Mouse (Mus musculus): ENCODE measurements at regions not wholly inside any gene's neighbourhood (a gene's known extent, or its start where the extent isn't known, plus 50 kb on each side); places are given as distances from the start of the nearest gene placed in this dataset.

DNA sequence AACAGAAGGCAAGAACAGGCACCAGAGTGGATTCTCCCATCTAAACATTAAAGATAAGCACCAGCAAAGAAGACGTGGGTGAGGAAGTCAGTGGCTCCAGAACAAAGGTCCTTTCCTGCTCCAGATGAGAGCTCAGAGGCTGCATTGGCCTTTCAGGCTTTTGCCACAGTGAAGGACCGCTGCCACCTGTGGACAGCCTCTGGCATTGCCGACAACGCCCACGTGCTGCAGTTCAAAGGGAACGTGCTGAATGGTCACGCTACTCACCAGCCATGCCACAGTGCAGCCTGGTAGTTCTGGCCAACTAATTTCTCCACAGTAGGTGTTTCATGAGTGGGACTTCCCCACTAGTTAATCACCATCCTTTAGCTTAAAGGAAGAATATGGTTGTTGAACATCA lies 365.1 kb downstream of the Dmrt2 start:
- DNase-seq (ENCODE audit: low spot score in 2 of 2), result no peak

DNA sequence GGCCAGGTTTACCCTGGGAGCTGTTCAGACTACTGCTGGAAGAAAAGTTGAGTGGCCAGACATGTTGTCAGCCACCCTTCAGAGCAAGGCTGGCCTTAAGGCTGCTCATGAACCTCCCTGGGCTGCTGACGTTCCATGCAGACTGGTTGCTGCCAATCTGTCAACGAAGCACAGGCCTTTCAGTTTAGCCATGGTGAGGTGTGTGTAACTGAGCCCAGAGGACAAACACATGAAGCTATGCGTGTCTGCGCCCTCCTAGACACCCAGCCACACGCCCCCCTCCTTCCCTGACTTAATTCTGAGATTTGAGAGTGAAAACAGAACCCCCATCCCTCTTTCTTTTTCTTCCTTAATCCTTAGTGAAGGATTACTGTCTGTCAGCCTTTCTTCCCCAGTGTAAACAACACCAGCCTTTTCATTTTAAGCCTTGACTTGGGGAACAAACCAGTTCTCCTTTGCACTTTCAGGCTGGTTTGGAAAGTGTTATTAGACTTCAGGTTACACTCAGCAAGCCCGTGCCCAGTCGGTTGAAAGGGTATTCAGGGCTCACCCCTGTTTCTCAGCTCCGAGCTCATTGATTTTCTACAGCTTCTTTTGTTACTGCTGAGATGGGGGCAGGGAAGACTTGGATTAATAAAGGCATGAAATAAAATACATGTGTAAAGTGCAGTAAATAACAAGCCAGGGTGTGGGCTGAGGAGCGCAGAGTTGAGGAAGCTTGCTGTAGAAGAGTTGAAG lies 379.4 kb downstream of the Dmrt2 start:
- DNase-seq (ENCODE audit: low spot score in 2 of 2), result no peak

DNA sequence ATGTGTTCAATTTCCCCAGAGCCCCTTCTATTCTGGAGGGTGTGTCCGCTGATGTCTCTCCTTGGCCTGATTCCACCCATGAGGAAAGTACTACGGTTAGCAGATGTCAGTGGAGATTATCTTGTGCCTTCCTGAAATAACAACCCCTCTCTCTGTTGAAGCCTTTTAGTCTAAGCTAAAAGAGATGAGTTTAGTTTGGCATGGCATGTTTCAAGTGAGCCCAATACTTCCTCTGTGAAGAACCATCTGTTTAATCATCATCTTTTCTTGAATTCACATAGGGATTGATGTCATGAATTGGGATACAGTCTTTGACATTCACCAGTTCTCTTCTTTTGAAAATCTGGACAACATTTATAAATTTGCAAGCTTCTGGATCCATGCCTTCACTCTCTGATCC lies 387.5 kb downstream of the Dmrt2 start:
- DNase-seq (ENCODE audit: low spot score in 2 of 2), result no peak

DNA sequence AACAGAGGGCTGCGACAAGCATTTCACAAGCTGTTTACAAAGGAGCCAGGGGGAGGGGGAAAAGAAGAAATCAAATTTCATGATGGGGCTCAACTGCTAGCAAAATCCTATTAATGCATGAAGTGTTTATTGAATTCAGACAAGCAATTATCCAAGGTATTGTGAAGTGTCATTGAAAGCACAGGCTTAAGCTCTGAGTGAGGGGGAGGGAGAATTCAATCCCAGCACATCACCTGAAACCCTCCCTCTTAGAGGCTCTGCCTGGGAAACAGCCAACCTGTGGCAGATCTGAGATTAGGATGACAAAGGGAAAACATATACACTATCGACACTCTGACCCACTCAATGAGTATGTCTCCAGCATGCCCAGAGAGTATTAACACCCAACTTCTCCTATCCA lies 396.3 kb downstream of the Dmrt2 start:
- no peak for DNase-seq (ENCODE audit: low spot score in 2 of 2)

DNA sequence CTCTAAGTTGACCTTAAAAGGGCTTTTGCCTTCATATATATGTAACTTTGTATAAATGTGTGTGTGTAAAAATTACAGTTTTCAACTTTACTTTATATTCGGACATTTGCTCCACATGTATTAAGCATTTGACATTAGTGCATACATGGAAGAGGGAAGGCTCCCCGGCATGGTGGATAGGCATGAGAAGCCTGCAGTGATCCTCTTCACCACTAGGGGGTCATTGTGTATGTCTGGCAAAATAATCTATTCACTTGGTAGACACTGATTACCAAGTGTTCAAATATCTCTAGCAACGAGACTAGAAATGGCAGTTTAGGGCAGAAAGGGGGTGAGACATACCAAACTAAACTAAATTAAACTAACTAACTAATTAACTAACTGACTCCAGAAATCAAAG lies 397.7 kb downstream of the Dmrt2 start:
- DNase-seq (ENCODE audit: low spot score in 2 of 2), result no peak

DNA sequence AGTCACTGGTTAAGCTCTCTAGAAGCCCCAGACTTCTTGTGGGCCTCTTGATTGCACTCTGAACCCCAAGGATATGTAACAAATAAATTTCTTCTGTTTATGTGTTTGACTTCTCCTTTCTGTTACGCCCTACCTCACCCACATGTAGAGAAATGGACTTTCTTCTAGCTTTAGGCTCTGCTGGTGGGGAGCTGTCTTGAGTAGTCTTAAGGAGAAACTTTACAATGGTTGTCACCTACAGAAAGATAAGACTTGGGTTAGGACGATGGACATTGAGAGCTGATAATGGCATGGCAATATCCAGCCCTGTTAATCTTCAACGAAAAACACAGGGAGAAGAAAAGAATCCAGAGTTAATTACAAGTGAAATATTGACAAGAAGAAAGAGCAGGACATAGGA lies 416.1 kb downstream of the Dmrt2 start:
- DNase-seq (ENCODE audit: low spot score in 2 of 2), result no peak

DNA sequence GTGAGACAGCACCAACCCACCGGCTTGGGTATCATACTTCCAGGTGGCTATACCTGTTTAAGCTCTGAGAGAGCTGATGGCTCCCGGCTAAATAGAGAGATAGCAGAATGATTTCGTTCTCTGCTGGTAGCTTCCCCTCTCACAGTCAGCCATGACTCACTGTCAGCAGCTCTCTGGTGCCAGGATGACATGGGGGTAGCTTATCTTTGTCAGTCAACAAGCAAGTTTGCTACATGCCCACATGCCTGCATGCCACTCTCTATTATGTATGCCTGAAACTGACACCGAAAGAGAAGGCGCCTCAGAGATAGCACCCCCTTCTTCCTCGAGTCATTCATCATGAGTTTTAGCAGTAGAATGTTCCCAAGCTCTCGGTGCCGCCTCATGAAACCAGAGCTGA lies 419.2 kb downstream of the Dmrt2 start:
- DNase-seq (ENCODE audit: low spot score in 2 of 2), result no peak

DNA sequence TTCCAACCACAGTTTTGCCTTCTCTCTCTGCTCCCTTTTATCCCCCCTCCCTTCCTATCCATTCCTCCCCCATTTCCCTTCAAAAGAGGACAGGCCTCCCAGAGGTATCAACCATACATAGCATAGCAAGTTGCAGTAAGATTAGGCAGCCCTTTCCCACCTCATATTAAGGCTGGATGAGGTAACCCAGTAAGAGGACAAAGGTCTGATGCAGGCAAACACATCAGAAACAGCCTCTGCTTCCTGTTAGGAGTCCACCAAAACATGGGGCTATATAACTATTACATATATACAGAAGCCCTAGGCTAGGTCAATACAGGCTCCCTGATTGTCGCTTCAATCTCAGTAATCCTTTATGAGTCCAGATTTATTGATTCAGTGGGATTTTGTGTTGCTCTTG lies 421.6 kb downstream of the Dmrt2 start:
- DNase-seq (ENCODE audit: low spot score in 2 of 2), result no peak

DNA sequence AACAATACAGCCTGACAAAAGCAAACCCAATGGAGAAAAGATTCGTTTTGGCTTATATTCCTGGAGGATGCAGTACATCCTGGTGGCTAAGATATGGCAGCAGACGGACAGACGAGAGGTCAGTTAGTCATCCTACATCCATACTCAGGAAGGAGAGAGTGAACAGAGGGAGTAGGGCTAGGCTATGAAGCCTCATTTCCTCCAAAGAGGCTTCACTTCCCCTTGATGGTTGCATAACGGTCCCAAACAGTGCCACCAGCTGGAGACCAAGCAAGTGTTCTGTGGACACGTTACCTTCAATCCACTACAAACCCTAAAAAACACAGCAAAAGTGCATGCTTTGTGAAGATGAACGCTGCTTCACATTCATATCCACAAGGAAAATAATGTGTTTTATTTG lies 442.1 kb downstream of the Dmrt2 start:
- no peak for DNase-seq (ENCODE audit: low spot score in 2 of 2)

DNA sequence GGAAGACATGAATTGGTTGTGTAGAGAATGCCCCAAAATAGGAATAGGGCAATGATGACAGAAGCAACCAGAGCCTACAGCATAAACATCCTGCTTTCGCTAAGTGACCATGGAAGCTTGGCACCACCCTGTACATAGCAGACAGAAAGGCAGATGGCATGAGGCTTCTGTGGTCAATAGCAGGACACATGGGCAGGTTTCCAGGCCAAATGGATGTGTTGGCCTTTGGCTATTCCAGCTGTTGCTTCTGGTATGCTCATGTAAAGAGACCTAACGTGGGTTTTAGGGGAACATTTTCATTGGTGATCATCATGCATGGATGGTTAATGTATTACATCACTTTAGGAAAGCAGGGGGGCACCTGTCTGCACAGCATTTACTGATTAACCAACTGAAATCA lies 456.2 kb downstream of the Dmrt2 start:
- no peak for DNase-seq (ENCODE audit: low spot score in 2 of 2)

DNA sequence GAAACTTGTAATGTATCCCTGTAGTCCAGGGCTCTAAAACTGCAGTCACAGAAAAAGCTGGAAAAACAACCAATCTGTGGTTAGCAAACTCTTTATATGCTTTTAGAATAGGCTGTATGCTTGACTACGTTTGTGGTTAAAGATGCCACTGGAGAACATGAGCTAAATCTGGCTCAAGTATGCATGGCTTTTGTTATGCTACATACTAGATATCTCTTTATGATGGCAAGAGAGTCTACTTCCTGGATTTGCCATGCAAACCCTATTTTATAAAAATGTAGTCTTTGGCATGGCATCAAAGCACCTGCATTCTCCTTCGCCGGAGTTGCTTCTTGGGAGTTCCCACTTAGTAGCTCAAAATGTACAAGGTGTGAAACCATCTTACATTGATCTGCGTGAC lies 462.2 kb downstream of the Dmrt2 start:
- DNase-seq (ENCODE audit: low spot score in 2 of 2), result no peak

DNA sequence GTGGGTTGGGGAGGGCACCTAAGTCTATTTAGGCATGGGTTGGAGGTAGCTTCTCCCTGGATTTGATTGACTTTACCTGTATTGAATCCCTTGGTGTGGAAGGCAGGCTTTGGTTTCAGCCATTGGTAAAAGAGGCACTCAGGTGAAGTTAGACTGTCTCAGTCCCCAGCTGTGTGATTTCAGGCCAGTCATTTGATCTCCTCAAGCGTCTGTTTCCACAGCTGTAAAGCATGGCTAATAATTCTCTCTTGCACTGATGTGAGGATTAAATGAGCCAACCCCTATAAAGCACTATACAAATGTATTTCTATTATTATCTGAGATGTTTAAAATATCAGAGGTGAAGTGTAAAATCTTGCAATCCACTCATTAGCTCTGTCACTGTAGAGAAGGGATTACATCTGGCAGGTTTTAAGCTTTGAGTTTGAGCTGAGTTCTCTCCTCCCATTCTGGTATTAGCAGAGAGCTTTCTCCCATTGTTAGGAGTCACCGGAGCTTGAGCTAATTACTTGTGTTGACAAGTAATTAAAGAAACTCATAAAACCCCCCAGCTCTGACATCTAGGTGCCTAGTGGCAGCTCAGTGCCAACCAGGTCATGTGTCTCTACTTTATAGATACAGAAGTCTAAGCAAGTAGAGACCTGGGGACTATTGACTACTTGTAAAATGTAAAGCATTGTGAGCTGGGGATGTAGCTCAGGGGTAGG lies 463.3 kb downstream of the Dmrt2 start:
- no peak for DNase-seq (ENCODE audit: low spot score in 2 of 2)

DNA sequence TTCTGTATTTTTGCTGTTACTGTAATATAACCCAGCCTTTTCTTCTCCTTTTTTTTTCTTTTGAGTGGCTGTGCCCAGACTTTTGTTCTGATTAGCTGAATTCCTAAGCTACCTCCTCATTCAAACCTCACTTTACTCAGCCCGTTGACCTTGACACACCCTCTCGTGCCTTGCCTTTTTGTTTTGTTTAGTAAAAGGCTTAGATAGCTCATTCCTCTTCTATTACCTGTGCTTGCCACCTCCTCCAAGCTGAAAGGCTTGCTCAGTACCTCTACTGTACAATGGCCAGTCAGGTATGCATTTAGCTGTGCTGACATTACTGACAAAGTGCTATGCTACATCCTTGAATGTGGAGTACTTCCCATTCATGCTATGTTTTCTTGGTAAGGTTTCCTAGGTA lies 464.2 kb upstream of the Smarca2 start:
- DNase-seq (ENCODE audit: low spot score in 2 of 2), result no peak

DNA sequence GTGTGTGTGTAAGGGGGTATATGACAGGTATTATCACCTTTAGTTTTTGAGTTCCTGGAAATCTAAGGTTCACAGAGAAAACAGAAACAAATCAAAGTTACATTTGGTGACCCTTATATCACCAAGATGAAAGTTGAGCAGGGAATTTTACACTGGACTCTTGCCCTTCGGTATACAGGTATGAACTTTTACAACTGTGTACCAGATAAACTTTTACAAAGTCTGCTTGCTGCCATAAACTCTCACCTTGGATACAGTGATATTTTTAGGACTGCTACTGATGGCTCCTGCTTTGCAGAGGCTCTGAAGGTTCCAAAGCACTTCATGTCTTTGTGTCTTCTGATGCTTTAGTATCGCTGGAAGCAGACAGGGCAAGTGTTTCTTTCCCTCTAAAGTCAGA lies 461.3 kb upstream of the Smarca2 start:
- DNase-seq (ENCODE audit: low spot score in 2 of 2), result no peak

DNA sequence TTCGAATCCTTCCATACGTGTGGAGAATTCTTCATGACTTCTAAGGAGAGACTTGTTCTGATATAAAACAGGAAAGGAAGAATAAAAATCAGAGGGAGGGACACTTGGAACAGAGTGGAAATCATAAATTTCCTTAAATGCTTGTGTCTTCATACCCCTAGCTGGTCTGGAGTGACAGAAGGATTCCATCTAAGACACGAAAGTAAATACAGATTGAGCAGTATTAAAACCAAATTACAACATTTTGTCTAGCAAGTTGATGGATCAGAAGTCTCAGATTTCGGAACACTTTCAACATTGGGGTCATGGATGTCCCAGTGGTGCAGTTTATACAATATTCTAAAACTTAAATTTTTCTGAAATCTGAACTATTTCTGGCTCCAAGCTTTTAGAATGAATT lies 453.6 kb upstream of the Smarca2 start:
- no peak for DNase-seq (ENCODE audit: low spot score in 2 of 2)

DNA sequence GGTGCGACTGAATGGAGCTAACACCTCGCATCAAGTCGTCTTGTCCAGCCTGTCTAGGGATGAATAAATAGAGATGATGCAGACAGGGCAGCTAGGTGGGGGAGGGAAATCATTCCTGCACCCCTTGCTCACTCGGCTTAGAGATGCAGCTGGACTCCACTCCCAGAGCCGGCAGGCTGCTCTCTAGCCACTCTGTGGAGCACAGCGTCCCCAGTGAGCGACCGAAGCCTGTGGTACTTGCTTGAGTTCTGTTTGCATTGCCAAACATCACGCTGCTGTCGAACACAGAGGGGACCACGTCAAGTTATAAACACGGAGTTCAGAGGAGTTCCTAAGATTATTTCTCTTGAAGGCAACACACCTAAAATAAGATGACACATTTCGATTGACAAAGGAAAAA lies 439.9 kb upstream of the Smarca2 start:
- DNase-seq (ENCODE audit: low spot score in 2 of 2), result no peak

DNA sequence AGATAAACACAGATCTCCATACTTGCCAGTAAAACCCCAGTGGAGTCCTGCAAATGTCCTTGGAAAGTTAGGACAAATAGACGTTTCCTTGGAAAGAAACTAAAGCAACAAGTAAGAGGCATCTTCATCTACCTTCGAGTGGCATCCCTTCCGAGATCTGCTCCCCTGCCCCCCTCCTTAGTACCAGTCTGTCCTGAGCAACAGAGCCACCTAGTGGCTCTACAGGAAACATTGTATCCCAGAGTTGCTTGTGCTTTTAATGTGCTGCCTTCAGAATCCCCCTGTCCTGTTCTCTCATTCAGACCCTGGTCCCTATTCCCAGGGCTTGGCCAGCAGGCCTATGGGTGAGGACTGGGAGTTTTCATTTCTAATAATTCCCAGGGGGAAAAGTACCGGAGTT lies 423.1 kb upstream of the Smarca2 start:
- no peak for DNase-seq (ENCODE audit: low spot score in 2 of 2)

DNA sequence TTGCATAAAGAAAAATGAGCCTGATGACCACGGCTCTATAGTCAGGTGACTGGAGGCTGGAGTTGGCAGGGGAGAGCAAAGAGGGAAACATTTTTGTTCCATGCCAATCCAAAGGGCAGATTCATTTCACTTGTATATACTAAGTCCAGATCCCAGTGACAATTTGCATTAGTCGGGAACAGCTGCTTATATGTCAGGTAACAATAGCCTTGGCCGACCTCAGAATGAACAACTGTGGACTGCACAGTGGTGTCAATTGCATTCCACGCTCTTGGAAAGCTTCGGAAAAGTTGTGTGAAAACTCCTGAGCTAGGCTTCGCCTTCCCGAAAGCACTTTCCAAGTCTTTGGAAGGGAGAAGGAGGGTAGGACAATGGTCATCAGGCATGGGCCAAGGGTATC lies 419.8 kb upstream of the Smarca2 start:
- no peak for DNase-seq (ENCODE audit: low spot score in 2 of 2)

DNA sequence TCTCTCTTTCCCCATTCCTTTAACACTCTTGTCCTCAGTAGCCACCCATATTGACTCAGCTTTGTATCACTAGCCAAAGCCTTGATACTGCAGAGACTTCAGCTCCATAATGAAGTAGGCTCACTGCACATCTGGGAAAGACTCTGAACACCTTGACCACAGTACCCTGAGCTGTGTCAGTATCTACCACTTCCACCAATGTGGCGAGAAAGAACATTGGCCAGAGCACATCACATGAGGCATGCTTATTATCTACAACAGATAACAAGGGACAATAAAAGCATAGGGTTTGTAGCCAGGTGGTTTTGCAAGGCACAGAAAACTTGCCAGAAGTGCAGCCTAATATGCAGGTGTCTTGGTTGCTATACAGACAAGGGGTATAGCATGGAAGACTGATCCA lies 414.0 kb upstream of the Smarca2 start:
- no peak for DNase-seq (ENCODE audit: low spot score in 2 of 2)

DNA sequence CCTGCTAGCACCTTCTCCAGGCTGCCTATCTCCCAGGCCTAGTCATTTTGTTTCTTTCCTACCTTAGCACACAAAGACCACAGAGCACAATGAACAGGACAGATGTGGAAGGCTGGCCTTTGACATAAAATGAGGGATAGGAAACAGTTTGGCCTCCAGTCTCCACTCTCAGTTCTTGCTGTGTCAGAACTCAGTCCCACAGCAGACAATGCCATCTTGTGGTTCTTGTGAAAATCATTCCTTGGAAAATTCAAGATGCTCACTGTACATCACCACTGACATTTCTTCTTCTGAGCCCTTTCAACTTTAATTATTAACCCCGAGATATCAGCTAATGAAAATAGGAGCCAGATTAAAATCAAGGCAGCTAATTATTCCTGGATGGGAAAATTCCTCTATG lies 411.2 kb upstream of the Smarca2 start:
- no peak for DNase-seq (ENCODE audit: low spot score in 2 of 2)

DNA sequence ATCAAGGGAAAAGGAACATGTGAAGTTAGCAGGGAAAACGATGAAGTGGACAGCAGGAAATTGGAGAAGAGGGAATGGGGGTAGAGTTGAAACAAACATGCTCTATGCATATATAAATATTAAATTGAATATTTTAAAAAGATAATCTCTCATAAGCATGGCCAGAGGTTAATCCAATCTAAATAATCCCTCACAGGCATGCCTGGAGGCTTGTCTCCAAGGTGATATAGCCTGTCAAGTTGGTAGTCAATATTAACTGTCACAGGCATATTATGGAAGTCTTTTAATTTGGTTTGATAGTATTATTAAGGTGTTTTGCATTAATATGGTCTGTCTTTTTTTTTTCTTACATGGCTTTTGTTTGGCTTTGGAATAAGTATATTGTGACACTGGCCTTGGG lies 396.1 kb upstream of the Smarca2 start:
- no peak for DNase-seq (ENCODE audit: low spot score in 2 of 2)

DNA sequence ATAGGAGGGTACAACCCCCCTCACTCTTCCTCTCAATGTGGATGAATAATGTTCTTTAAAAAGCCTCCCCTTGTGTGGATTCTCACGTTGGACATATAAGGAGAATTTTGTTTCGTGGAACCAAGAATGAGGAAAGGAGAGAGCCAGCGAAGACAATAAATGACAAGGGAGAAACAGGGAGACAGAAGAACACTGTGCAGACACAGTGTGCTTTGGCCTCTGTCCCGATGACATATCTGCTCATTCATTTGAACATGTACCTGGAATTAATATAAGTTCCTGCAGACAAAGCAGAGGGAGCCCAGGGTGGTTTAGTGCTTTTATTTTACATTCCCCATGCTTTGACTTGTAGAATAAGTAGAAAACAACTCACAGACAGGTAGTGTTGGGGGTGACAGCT lies 370.3 kb upstream of the Smarca2 start:
- DNase-seq (ENCODE audit: low spot score in 2 of 2), result no peak

DNA sequence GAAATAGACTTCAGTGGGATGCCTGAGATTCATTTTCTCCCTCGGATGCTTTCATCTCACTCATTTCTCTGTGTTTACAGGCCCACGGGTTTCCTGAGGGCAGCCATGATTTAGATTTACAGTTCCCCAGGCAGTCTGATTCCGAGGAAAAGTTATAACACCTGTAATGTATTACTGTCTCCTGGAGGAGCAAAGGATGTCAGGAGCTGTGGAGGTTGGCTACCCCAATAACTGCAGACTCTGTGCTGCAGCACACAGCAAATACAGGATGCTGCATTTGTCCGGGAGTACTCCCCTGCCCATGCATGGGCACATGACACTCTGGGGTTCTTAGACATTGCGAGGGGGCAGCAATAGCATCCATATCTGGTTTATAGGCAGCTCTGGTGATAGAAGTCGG lies 360.8 kb upstream of the Smarca2 start:
- DNase-seq (ENCODE audit: low spot score in 2 of 2), result no peak

DNA sequence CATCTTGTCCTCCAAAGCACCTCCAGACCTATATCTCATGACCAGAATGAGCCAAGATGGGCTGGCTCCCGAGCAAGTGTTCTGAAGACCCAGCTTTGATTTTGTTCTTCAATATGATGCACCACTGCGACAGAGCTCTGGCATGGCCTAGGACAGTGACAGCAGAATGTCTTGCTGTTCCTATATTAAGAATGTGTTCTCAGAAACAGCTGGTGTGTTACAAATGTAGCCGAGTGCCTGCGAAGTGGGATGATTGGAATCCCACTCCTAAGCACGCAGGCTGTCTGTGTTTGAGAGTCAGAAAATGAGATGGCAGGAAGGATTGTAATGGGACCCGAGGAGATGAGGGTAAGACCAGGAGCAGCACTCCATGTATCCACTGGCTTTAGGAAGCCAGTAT lies 355.1 kb upstream of the Smarca2 start:
- no peak for DNase-seq (ENCODE audit: low spot score in 2 of 2)

Data from spleen, postnatal 4 days (tissue).